Mouse (Mus musculus) left cerebral cortex, adult 18-20 months (tissue): Measurements from ENCODE around the gene Aox4. TPM values are rescaled to one million over a fixed set of nuclear protein-coding genes. Genes with fewer than 3 reads are reported as not detected.

Source experiments
- DNase-seq, 2 experiments: peaks; one replicate each; pipeline ENCODE4 v3.0.0; 2021 to 2022; ENCODE audit warnings: low spot score in 2 of 2, mixed read lengths in 1 of 2
- total RNA-seq, 2 experiments: library from RNA; stranded (reverse); gene quantifications; 2 replicates each; pipeline ENCODE4 v1.2.3; 2021

The Aox4 gene
- total RNA-seq, 2 experiments from 2014 or later: 3.6 to 4.6 TPM

DNA sequence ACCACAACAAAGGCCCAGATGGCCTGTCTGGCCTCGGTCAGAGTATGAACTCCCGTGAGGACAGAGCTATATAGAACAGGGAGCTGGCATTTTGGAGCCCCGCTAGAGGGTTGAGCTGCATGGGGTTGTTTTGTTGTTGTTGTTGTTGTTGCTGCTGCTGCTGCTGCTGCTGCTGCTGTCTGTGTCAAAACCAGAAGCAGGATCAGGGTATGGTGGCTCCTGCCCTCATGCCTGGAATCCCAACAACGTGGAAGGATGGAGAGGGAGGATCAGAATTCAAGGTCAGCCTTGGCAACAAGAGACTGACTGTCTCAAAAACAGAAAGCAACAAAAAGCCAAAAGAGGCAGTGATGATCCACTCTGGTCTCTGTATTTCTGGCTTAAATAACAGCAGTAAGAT lies 86.6 kb downstream of the Aox4 start:
- DNase-seq: no peak

DNA sequence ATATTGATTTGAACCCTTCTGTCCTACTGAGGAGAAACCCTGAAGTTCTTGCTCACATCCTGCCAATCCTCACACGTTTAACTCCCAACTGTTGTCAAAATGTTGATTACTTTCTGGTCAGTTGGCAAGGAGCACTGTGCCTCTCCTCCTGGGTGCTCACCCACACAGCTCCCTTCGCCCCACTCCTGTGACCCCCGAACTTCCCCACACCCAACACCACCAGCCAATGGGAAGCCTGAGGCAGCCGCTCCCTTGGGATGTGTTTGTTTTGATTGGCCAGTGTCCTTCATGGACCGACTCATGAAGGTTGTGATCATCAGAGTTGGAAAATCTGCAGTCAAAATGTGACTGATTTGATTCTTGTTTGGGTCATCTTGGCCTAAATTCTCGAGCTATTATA lies 88.2 kb downstream of the Aox4 start:
- no peak for DNase-seq

DNA sequence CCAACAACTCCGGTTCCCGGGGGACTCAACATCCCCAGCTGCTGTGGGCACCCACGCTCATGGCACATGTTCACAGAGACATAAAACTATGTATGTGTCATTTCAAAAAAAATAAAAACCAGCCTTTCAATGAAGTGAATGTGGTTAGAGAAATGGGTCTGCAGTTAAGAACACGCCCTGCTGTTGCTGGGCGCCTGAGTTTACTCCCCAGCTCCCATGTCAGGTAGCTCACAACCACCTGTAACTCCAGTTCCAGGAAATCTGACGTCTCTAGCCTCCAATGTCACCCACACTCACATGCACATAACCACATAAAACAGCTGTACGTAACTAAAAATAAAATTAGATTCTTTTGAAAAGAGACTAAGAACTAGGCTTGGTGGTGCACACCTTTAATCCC lies 90.9 kb downstream of the Aox4 start:
- no peak for DNase-seq

DNA sequence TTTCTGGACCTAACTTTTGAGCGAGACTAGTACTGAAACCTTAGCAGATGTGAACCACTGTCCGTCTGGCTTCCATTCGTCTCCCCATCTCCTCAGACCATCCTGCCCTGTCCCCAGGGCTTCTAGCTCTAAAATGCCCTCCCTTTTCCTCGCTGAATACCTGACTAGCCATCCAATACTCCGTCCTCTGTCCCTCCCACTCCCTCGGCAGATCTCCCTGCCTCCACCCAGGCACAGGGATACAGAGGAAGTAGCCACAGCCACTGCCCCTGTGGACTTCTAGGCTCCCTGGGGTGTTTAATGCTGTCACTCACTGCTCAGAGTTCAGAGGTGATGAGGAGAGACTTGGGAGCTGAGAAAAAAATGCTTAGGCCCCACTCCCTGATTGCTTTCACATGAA lies 91.8 kb downstream of the Aox4 start:
- no peak for DNase-seq

DNA sequence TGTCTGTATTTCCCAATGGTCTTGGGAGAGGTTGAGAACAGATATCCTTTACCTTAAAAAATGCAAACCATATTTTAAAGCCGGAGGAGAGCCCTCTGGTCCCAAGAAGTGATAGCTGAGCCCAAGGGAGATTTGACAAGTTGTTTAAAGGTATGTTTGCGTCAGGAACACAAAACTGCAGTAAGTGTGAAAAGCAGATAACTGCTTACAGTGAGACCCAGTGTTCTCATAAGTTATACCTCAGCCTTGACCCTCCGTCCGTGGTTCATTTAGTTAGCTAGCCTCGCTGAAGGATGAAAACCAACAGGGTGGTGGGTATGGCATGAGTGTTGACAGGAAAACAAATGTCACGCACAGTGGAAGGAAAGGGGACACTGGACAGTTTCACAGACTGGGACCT lies 92.8 kb downstream of the Aox4 start:
- DNase-seq: no peak

DNA sequence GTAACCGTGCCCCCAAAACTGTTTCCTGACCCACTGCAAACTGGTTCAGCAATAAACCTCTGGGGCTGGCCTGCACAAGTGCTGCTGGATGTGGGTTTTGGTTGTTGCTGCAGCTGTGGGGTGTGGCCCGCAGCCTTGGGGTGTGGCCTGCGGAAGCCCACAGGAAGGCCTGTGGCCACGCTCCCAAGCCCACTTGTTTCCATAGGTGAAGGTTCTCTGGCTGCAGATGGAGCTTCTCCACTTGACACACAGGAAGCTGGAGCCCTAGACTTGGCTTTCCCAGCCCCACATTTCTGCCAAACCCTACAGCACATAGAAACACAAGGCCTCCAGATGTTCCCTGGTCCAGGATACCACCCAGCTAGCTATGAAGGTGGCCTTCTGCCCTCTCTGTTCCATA lies 93.5 kb downstream of the Aox4 start:
- no peak for DNase-seq

DNA sequence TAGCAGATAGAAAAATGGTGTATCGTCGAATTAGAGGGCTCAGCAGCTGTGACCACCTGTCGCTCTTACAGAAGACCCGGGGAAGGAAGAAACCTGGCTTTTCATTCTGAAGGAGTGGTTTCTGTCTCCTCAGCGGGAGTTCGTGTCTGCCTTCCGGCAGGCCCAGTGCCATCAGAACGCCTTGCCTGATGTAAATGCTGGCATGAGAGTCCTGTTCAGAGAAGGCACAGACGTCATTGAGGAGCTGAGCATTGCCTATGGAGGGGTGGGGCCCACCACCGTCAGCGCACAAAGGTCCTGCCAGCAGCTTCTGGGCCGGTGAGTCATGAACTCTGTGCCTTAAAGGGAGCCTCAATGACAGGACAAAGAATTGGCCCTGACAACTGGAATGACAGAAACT lies 94.1 kb downstream of the Aox4 start:
- no peak for DNase-seq

DNA sequence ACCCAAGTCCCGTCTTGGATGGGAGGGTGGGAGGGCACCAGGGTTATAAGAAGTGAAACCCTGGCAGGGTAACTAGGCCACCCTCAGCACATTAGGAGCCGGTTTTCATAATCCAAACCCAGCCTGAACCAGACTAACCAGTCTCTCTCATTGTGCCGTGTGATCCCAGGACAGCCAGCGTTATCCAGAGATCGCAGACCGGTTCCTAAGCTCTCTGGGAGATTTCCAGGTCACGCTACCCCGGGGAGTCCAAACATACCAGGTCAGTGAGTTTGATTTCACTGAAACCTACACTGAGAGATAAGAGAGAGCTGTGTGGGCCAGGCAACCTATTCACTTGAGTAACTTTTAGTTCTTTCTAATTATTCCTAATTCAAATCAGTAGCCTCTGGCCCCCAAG lies 97.0 kb downstream of the Aox4 start:
- DNase-seq: no peak

DNA sequence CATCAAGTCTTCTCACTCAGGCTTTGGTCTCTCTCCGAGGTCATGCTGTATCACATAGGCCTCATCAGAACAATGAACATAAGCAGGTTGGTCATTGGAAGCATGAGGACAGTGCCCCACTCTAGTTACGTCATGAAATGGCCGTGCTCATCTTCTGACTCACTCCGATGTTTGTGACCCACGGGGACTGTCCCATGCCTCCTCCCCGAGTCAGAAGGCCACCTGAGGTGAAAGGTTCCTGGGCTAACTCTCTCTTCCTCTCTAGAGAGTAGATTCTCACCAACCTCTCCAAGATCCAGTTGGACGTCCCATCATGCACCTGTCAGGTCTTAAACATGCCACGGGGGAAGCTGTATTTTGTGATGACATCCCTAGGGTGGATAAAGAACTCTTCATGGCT lies 98.4 kb downstream of the Aox4 start:
- no peak for DNase-seq

DNA sequence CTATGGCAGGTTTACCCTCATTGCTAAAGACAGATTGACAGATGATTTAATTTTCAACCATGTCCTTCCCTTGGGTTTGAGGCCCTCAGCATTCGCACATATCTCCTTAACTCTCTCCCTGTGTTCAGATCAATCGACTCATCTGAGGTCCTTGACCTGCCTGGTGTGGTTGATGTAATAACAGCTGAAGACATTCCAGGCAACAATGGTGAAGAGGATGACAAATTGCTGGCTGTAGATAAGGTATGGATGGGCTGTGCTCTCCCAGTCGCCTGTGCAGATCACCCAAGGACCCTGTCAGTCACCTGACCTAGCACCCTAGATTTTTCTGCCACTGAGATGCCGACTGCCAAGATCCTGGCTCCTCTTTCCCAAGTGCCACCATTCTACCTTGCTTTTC lies 99.7 kb downstream of the Aox4 start:
- DNase-seq: no peak

DNA sequence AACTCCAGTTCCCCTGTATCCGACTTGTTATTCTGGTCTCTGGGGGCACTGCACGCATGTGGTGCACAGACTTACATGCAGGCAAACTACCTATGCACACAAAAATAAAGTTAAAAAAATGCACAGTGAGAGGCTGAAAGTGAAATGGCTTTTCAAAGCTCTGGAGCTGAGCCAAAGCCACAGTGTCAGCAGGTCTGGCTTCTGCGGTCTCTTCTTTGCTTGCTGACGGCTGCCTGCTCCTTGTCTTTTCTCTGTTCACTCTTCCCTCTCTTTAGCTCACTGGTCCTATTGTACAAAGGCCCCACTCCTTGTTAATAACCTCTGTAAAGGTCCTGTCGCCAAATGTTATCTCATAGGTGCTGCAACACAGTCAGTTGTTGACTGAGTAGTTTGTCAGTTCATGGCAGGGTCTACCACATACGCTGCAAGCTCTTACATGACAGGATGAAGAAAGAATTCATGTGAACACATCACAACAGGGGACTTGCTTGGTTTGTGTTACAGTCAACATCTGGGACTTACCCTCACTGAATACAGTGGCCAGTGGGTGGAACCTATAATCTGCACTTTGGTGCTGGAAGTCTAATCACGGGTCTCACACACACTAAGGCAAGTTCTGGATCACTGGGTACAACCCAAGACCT lies 101.1 kb downstream of the Aox4 start:
- no peak for DNase-seq

DNA sequence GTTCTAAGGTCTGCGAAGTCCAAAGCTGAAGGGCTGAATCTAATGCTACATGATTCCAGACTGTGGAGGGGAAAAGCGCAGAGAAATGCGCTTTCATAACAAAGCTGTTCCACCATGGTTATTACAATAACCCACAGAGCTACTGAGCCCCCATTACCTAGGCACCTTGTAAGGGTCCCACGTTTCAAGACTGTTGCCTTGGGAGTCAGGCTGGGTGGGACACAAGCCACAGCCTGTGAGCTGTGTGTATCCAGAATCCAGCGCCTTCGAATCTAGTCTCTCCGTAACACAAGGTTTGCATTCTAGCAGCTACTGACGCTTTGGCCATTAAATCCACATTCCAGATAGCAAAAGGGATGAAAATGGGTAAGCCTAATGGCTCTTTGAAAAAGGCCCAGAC lies 103.0 kb downstream of the Aox4 start:
- DNase-seq: no peak

DNA sequence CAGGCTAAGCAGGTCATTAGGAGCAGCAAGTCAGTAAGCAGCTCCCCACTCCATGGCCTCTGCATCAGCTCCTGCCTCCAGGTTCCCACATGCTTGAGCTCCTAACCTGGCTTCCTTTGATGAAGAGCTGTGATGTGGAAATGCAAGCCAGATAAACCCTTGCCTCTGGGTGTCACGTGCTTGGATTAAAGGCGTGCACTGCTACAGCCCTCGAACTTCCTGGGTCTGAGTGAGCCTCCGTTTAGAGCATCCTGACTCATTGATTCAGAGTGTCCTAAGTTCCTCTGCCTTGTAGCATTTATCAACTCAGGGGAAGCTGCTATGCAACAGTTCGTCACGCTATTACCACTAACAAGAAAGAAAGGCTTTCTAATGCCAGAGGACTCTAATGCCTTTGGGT lies 105.3 kb downstream of the Aox4 start:
- DNase-seq: no peak

Other genes with a start within 250 kb of the Aox4 start
- under 1 TPM; 0.21 to 0.63 TPM for gene Sgo2a, start 214.4 kb upstream of the Aox4 start, total RNA-seq
- 10 to 100 TPM; 14.4 to 17.6 TPM for gene Kctd18, start 191.4 kb upstream of the Aox4 start, total RNA-seq
- 1 to 10 TPM; 3.3 to 3.5 TPM for gene Aox1, start 180.5 kb upstream of the Aox4 start, total RNA-seq
- 1 to 10 TPM; 3.7 to 3.9 TPM for gene Aox3, start 97.3 kb upstream of the Aox4 start, total RNA-seq
- gene Aox2, start 67.9 kb downstream of the Aox4 start, total RNA-seq: not detected
- gene Bzw1, start 182.5 kb downstream of the Aox4 start, total RNA-seq: 100 to 1,000 TPM; 145 TPM
- gene Clk1, start 213.7 kb downstream of the Aox4 start, total RNA-seq: 100 to 1,000 TPM; 119 to 126 TPM
- 10 to 100 TPM; 16.6 to 19.7 TPM for gene Nif3l1, start 234.8 kb downstream of the Aox4 start, total RNA-seq
- 10 to 100 TPM; 25.9 to 28.6 TPM for gene Ppil3, start 235.1 kb downstream of the Aox4 start, total RNA-seq